Mouse (Mus musculus): ENCODE results near the gene Mta1. TPM values are rescaled to one million over a fixed set of nuclear protein-coding genes. Genes with fewer than 3 reads are reported as not detected.

The Mta1 gene
- polyA plus RNA-seq, 1 experiment = 100 TPM

GRCm38 (mm10) chr12:113107431-113108124 lies 9.5 kb downstream of the Mta1 start:
- Histone ChIP-seq H3K4me1 (ENCODE audit: control insufficient read depth, insufficient read depth, low read length) (peaks cover 4% of the 10 kb centered on the region), H3K9me3 (replicated peaks; ENCODE audit: control insufficient read depth, insufficient read depth, low read length, poor library complexity, severe bottlenecking) (no peaks in the 10 kb centered on the region), H3K27ac (ENCODE audit: insufficient read depth, low read length) (no peak overlapping the region), H3K27me3 (ENCODE audit: control insufficient read depth, insufficient read depth, low read length, poor library complexity, severe bottlenecking) (no peaks in the 10 kb centered on the region), H3K4me3 (ENCODE audit: low read depth, low read length) (no peak overlapping the region), H3K9ac (ENCODE audit: low read depth, poor library complexity, severe bottlenecking) (no peak overlapping the region), H3K36me3 (ENCODE audit: control insufficient read depth, insufficient read depth, low read length, poor library complexity, severe bottlenecking) (no peaks in the 10 kb centered on the region)
- TF ChIP-seq CTCF (IDR thresholded peaks at IDR 0.05; ENCODE audit: low read depth, low read length) (no peak), EP300 (IDR thresholded peaks at IDR 0.05; ENCODE audit: insufficient read depth, low read depth, low read length) (no peak), POLR2A (IDR thresholded peaks at IDR 0.05; ENCODE audit: insufficient read depth, low read length) (no peak)

- H3K36me3 ChIP-seq (ENCODE audit: control insufficient read depth, insufficient read depth, low read length, poor library complexity, severe bottlenecking) = no peaks in the 10 kb centered on the region
- H3K4me1 ChIP-seq (ENCODE audit: control insufficient read depth, insufficient read depth, low read length) = peaks cover 7% of the 10 kb centered on the region
- TF ChIP-seq CTCF (IDR thresholded peaks at IDR 0.05; ENCODE audit: low read depth, low read length) = no peak
- no peak for TF ChIP-seq POLR2A (IDR thresholded peaks at IDR 0.05; ENCODE audit: insufficient read depth, low read length)
- no peak for TF ChIP-seq EP300 (IDR thresholded peaks at IDR 0.05; ENCODE audit: insufficient read depth, low read depth, low read length)
- H3K9me3 ChIP-seq (replicated peaks; ENCODE audit: control insufficient read depth, insufficient read depth, low read length, poor library complexity, severe bottlenecking) = no peaks in the 10 kb centered on the region
- H3K27me3 ChIP-seq (ENCODE audit: control insufficient read depth, insufficient read depth, low read length, poor library complexity, severe bottlenecking) = no peaks in the 10 kb centered on the region
- H3K27ac ChIP-seq (ENCODE audit: insufficient read depth, low read length) = no peak overlapping the region
- no peak overlapping the region for H3K9ac ChIP-seq (ENCODE audit: low read depth, poor library complexity, severe bottlenecking)
- no peak overlapping the region for H3K4me3 ChIP-seq (ENCODE audit: low read depth, low read length)
Measured at GRCm38 (mm10) chr12:113108528-113109283, 10.6 kb downstream of the Mta1 start.

GRCm38 (mm10) chr12:113109801-113110200 lies 11.7 kb downstream of the Mta1 start:
- Histone ChIP-seq H3K9ac (ENCODE audit: low read depth, poor library complexity, severe bottlenecking) (no peak overlapping the region), H3K27me3 (ENCODE audit: control insufficient read depth, insufficient read depth, low read length, poor library complexity, severe bottlenecking) (no peaks in the 10 kb centered on the region), H3K4me1 (ENCODE audit: control insufficient read depth, insufficient read depth, low read length) (peaks cover 11% of the 10 kb centered on the region), H3K9me3 (replicated peaks; ENCODE audit: control insufficient read depth, insufficient read depth, low read length, poor library complexity, severe bottlenecking) (no peaks in the 10 kb centered on the region), H3K27ac (ENCODE audit: insufficient read depth, low read length) (no peak overlapping the region), H3K36me3 (ENCODE audit: control insufficient read depth, insufficient read depth, low read length, poor library complexity, severe bottlenecking) (no peaks in the 10 kb centered on the region), H3K4me3 (ENCODE audit: low read depth, low read length) (no peak overlapping the region)
- TF ChIP-seq EP300 (IDR thresholded peaks at IDR 0.05; ENCODE audit: insufficient read depth, low read depth, low read length) (no peak), CTCF (IDR thresholded peaks at IDR 0.05; ENCODE audit: low read depth, low read length) (no peak), POLR2A (IDR thresholded peaks at IDR 0.05; ENCODE audit: insufficient read depth, low read length) (no peak)

GRCm38 (mm10) chr12:113114141-113114540 lies 16.1 kb downstream of the Mta1 start:
- Histone ChIP-seq H3K4me1 (ENCODE audit: control insufficient read depth, insufficient read depth, low read length) (peaks cover 11% of the 10 kb centered on the region), H3K4me3 (ENCODE audit: low read depth, low read length) (no peak overlapping the region), H3K9me3 (replicated peaks; ENCODE audit: control insufficient read depth, insufficient read depth, low read length, poor library complexity, severe bottlenecking) (no peaks in the 10 kb centered on the region), H3K36me3 (ENCODE audit: control insufficient read depth, insufficient read depth, low read length, poor library complexity, severe bottlenecking) (peaks cover 3% of the 10 kb centered on the region; the same call in 1 of the 2 replicates), H3K27ac (ENCODE audit: insufficient read depth, low read length) (peak overlapping the region; percentile 83), H3K9ac (ENCODE audit: low read depth, poor library complexity, severe bottlenecking) (no peak overlapping the region), H3K27me3 (ENCODE audit: control insufficient read depth, insufficient read depth, low read length, poor library complexity, severe bottlenecking) (no peaks in the 10 kb centered on the region)
- TF ChIP-seq EP300 (IDR thresholded peaks at IDR 0.05; ENCODE audit: insufficient read depth, low read depth, low read length) (peak; percentile 39; the same call in 1 of the 2 replicates), CTCF (IDR thresholded peaks at IDR 0.05; ENCODE audit: low read depth, low read length) (no peak)

GRCm38 (mm10) chr12:113114856-113115538 lies 16.9 kb downstream of the Mta1 start:
- Histone ChIP-seq H3K4me1 (ENCODE audit: control insufficient read depth, insufficient read depth, low read length) (peaks cover 11% of the 10 kb centered on the region), H3K9ac (ENCODE audit: low read depth, poor library complexity, severe bottlenecking) (no peak overlapping the region), H3K36me3 (ENCODE audit: control insufficient read depth, insufficient read depth, low read length, poor library complexity, severe bottlenecking) (peaks cover 3% of the 10 kb centered on the region; the same call in 1 of the 2 replicates), H3K27ac (ENCODE audit: insufficient read depth, low read length) (peak overlapping the region; percentile 83), H3K4me3 (ENCODE audit: low read depth, low read length) (no peak overlapping the region), H3K27me3 (ENCODE audit: control insufficient read depth, insufficient read depth, low read length, poor library complexity, severe bottlenecking) (no peaks in the 10 kb centered on the region), H3K9me3 (replicated peaks; ENCODE audit: control insufficient read depth, insufficient read depth, low read length, poor library complexity, severe bottlenecking) (no peaks in the 10 kb centered on the region)
- TF ChIP-seq POLR2A (IDR thresholded peaks at IDR 0.05; ENCODE audit: insufficient read depth, low read length) (no peak), EP300 (IDR thresholded peaks at IDR 0.05; ENCODE audit: insufficient read depth, low read depth, low read length) (peak; percentile 88), CTCF (IDR thresholded peaks at IDR 0.05; ENCODE audit: low read depth, low read length) (no peak)
